Mouse (Mus musculus) small intestine, adult 2 months (tissue): ENCODE data around the gene Kirrel3.

ENCODE experiments used
- CTCF ChIP-seq: fragments of 200-500 bp; IDR thresholded peaks from 2 replicates; pipeline ENCODE4 v1.5.1; 2012; ENCODE audit warnings: low read depth, mild to moderate bottlenecking, control low read depth, inconsistent platforms, low read length, moderate library complexity, mixed read lengths; ENCODE audit not compliant: insufficient replicate concordance, insufficient read length; ENCODE audit errors: extremely low read depth
- POLR2A ChIP-seq: fragments of 200-500 bp; IDR thresholded peaks from 2 replicates; pipeline ENCODE4 v1.6.1; 2012; ENCODE audit warnings: low read depth, mild to moderate bottlenecking, control low read depth, inconsistent platforms, low read length, moderate library complexity

GRCm38 (mm10) chr9:34593889-34594288, 108.2 kb downstream of the Kirrel3 start:
- TF ChIP-seq CTCF (no peak), POLR2A (no peak)
